Mouse (Mus musculus) E14TG2a.4 (cell line): ENCODE measurements at regions not wholly inside any gene's neighbourhood (a gene's known extent, or its start where the extent isn't known, plus 50 kb on each side); places are given as distances from the start of the nearest gene placed in this dataset.

Experiments
- H3K27me3 ChIP-seq: 2 replicates; pipeline ENCODE4 v1.6.1; 2014; ENCODE audit warnings: low read length, control low read depth; ENCODE audit not compliant: insufficient read depth
- H3K36me3 ChIP-seq: 2 replicates; pipeline ENCODE4 v1.6.1; 2014; ENCODE audit warnings: low read length, control low read depth; ENCODE audit not compliant: insufficient read depth
- H3K4me1 ChIP-seq: replicated peaks from 2 replicates; pipeline ENCODE4 v1.6.1; 2014; ENCODE audit warnings: low read depth, low read length, control low read depth
- H3K4me3 ChIP-seq: replicated peaks from 2 replicates; pipeline ENCODE4 v1.5.1; 2014; ENCODE audit warnings: mild to moderate bottlenecking, low read length
- H3K9me3 ChIP-seq: 2 replicates; pipeline ENCODE4 v1.6.1; 2014; ENCODE audit warnings: low read length, control low read depth
- CTCF ChIP-seq: conservative IDR thresholded peaks from 2 replicates; pipeline ENCODE4 v1.5.1; 2014; ENCODE audit warnings: low read length
- NANOG ChIP-seq: IDR thresholded peaks from 2 replicates; pipeline ENCODE4 v1.6.1; 2014; ENCODE audit warnings: borderline replicate concordance, low read length, mixed read lengths
- POU5F1 ChIP-seq: IDR thresholded peaks from 2 replicates; pipeline ENCODE4 v1.6.1; 2014; ENCODE audit warnings: low read length, borderline replicate concordance

GRCm38 (mm10) chr1:154309650-154310049 is 108.7 kb downstream of the Zfp648 start:
- Histone ChIP-seq H3K4me1 (no peaks in the 10 kb centered on the region), H3K36me3 (no peaks in the 10 kb centered on the region), H3K27me3 (no peaks in the 10 kb centered on the region), H3K4me3 (no peak overlapping the region), H3K9me3 (no peaks in the 10 kb centered on the region)
- TF ChIP-seq POU5F1 (no peak), CTCF (no peak), NANOG (no peak)
